Mouse (Mus musculus): ENCODE results near the gene Ppp2r5a. TPM values are rescaled to one million over a fixed set of nuclear protein-coding genes. Genes with fewer than 3 reads are reported as not detected.

Ppp2r5a gene
- total and polyA plus RNA-seq, 2 experiments from 2014 or later, result 11.5 to 36.6 TPM

GRCm38 (mm10) chr1:191407246-191407645 is 4.2 kb upstream of the Ppp2r5a start:
- Histone ChIP-seq H3K36me3 (ENCODE audit: insufficient read depth) (no peaks in the 10 kb centered on the region), H3K27me3 (ENCODE audit: insufficient read depth, low read length) (no peaks in the 10 kb centered on the region), H3K9ac (no peak overlapping the region), H3K27ac (ENCODE audit: low read depth, low read length) (no peak overlapping the region), H3K9me3 (ENCODE audit: low read length) (no peaks in the 10 kb centered on the region), H3K4me3 (ENCODE audit: low read depth, low read length) (no peak overlapping the region), H3K4me2 (ENCODE audit: low read depth) (no peak overlapping the region), H3K4me1 (ENCODE audit: insufficient read depth) (no peaks in the 10 kb centered on the region)
- WGBS, result 75% methylated on average over 12 of the region's 12 CpGs
- TF ChIP-seq CTCF (IDR thresholded peaks at IDR 0.05; ENCODE audit: low read depth), result no peak
- DNase-seq, result no peak
- ATAC-seq, result no peak

- H3K27me3 ChIP-seq (ENCODE audit: insufficient read depth, low read length), result no peaks in the 10 kb centered on the region
- no peaks in the 10 kb centered on the region for H3K9me3 ChIP-seq (ENCODE audit: low read length)
- no peaks in the 10 kb centered on the region for H3K36me3 ChIP-seq (ENCODE audit: insufficient read depth)
- no peaks in the 10 kb centered on the region for H3K4me1 ChIP-seq (ENCODE audit: insufficient read depth)
- H3K4me2 ChIP-seq (ENCODE audit: low read depth), result no peak overlapping the region
- ATAC-seq, result no peak
- no peak for DNase-seq
- H3K4me3 ChIP-seq (ENCODE audit: low read depth, low read length), result no peak overlapping the region
- H3K27ac ChIP-seq (ENCODE audit: low read depth, low read length), result no peak overlapping the region
- 87% methylated on average over 8 of the region's 8 CpGs for WGBS
- no peak for TF ChIP-seq CTCF (IDR thresholded peaks at IDR 0.05; ENCODE audit: low read depth)
- no peak overlapping the region for H3K9ac ChIP-seq
Observed at GRCm38 (mm10) chr1:191406516-191406915, 3.4 kb upstream of the Ppp2r5a start.

- WGBS, result 89% methylated on average over 10 of the region's 10 CpGs
- no peak for DNase-seq
- no peak for TF ChIP-seq CTCF (IDR thresholded peaks at IDR 0.05; ENCODE audit: low read depth)
- H3K27ac ChIP-seq (ENCODE audit: low read depth, low read length), result no peak overlapping the region
- no peak for ATAC-seq
- H3K27me3 ChIP-seq (ENCODE audit: insufficient read depth, low read length), result no peaks in the 10 kb centered on the region
- no peak overlapping the region for H3K4me3 ChIP-seq (ENCODE audit: low read depth, low read length)
- H3K9ac ChIP-seq, result no peak overlapping the region
- H3K4me1 ChIP-seq (ENCODE audit: insufficient read depth), result no peaks in the 10 kb centered on the region
- no peaks in the 10 kb centered on the region for H3K36me3 ChIP-seq (ENCODE audit: insufficient read depth)
- no peaks in the 10 kb centered on the region for H3K9me3 ChIP-seq (ENCODE audit: low read length)
- no peak overlapping the region for H3K4me2 ChIP-seq (ENCODE audit: low read depth)
Observed at GRCm38 (mm10) chr1:191404721-191405329, 1.8 kb upstream of the Ppp2r5a start.

GRCm38 (mm10) chr1:191404301-191404700 is 1.2 kb upstream of the Ppp2r5a start:
- no peaks in the 10 kb centered on the region for H3K27me3 ChIP-seq (ENCODE audit: insufficient read depth, low read length)
- H3K4me3 ChIP-seq (ENCODE audit: low read depth, low read length), result no peak overlapping the region
- no peaks in the 10 kb centered on the region for H3K36me3 ChIP-seq (ENCODE audit: insufficient read depth)
- TF ChIP-seq CTCF (IDR thresholded peaks at IDR 0.05; ENCODE audit: low read depth), result no peak
- H3K27ac ChIP-seq (ENCODE audit: low read depth, low read length), result no peak overlapping the region
- DNase-seq (no peak), ATAC-seq (no peak)
- H3K4me2 ChIP-seq (ENCODE audit: low read depth), result no peak overlapping the region
- no peak overlapping the region for H3K9ac ChIP-seq
- no peaks in the 10 kb centered on the region for H3K9me3 ChIP-seq (ENCODE audit: low read length)
- H3K4me1 ChIP-seq (ENCODE audit: insufficient read depth), result no peaks in the 10 kb centered on the region
- 34% methylated on average over 1 of the region's 1 CpGs for WGBS

- Histone ChIP-seq H3K27me3 (ENCODE audit: insufficient read depth, low read length) (no peaks in the 10 kb centered on the region), H3K4me3 (ENCODE audit: low read depth, low read length) (no peak overlapping the region), H3K4me2 (ENCODE audit: low read depth) (no peak overlapping the region), H3K27ac (ENCODE audit: low read depth, low read length) (no peak overlapping the region), H3K9ac (no peak overlapping the region), H3K36me3 (ENCODE audit: insufficient read depth) (no peaks in the 10 kb centered on the region), H3K4me1 (ENCODE audit: insufficient read depth) (0 out of 2 replicates have a peak, but pooled peaks cover 3% of the 10 kb centered on the region), H3K9me3 (ENCODE audit: low read length) (no peaks in the 10 kb centered on the region)
- DNase-seq, result no peak
- 53% methylated on average over 7 of the region's 7 CpGs for WGBS
- no peak for TF ChIP-seq CTCF (IDR thresholded peaks at IDR 0.05; ENCODE audit: low read depth)
- no peak for ATAC-seq
Observed at GRCm38 (mm10) chr1:191402506-191402905, 566 bp downstream of the Ppp2r5a start.

- ATAC-seq, result peak; percentile 97
- Histone ChIP-seq H3K27ac (ENCODE audit: low read depth, low read length) (peak overlapping the region; percentile 96), H3K4me1 (ENCODE audit: insufficient read depth) (peaks cover 5% of the 10 kb centered on the region; the same call in 1 of the 2 replicates), H3K9me3 (ENCODE audit: low read length) (no peaks in the 10 kb centered on the region), H3K4me2 (ENCODE audit: low read depth) (peak overlapping the region; percentile 69), H3K4me3 (ENCODE audit: low read depth, low read length) (peak overlapping the region; percentile 74), H3K27me3 (ENCODE audit: insufficient read depth, low read length) (no peaks in the 10 kb centered on the region), H3K9ac (peak overlapping the region; percentile 65), H3K36me3 (ENCODE audit: insufficient read depth) (no peaks in the 10 kb centered on the region)
- DNase-seq, result peak; percentile 99
- TF ChIP-seq CTCF (IDR thresholded peaks at IDR 0.05; ENCODE audit: low read depth), result no peak
- under 1% methylated on average over 78 of the region's 82 CpGs for WGBS
Observed at GRCm38 (mm10) chr1:191396897-191397849, 5.9 kb downstream of the Ppp2r5a start.

DNA sequence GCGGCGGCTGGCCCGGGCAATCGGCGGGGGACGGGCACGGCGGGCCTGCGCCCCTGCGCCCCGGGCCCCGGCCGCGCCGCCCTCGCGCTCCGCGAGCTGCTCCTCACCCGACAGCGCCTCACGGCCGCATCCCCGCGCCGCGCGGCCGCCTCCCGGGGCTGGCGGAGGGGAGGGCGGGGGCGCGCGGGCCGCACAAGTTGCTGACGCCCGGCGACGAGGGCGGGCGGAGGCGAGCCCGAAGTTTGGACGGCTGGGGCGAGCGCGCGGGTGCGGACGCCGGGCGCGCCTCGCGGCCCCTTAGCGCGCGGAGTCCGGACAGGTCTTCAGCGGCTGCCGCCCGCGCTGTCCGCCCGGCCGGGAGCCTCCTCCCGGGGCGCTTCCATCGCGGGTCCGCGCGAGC is 6.6 kb downstream of the Ppp2r5a start:
- ATAC-seq (peak; percentile 6), DNase-seq (no peak)
- TF ChIP-seq CTCF (IDR thresholded peaks at IDR 0.05; ENCODE audit: low read depth), result no peak
- H3K36me3 ChIP-seq (ENCODE audit: insufficient read depth), result no peaks in the 10 kb centered on the region
- peaks cover 5% of the 10 kb centered on the region; the same call in 1 of the 2 replicates for H3K4me1 ChIP-seq (ENCODE audit: insufficient read depth)
- H3K27ac ChIP-seq (ENCODE audit: low read depth, low read length), result peak overlapping the region; percentile 75
- no peaks in the 10 kb centered on the region for H3K9me3 ChIP-seq (ENCODE audit: low read length)
- H3K4me3 ChIP-seq (ENCODE audit: low read depth, low read length), result peak overlapping the region; percentile 74
- H3K27me3 ChIP-seq (ENCODE audit: insufficient read depth, low read length), result no peaks in the 10 kb centered on the region
- under 1% methylated on average over 37 of the region's 74 CpGs for WGBS
- peak overlapping the region; percentile 69 for H3K4me2 ChIP-seq (ENCODE audit: low read depth)
- peak overlapping the region; percentile 62 for H3K9ac ChIP-seq
